Mouse (Mus musculus) stomach, postnatal 0 days (tissue): ENCODE results near the gene Samhd1.

Source experiments
- CTCF ChIP-seq: IDR thresholded peaks from 2 replicates; pipeline ENCODE4 v1.5.1; 2016; ENCODE audit warnings: antibody characterized with exemption, low read depth, mild to moderate bottlenecking, moderate library complexity
- EP300 ChIP-seq: optimal IDR thresholded peaks from 2 replicates; pipeline ENCODE3; 2016; ENCODE audit warnings: antibody characterized with exemption

- no peak for TF ChIP-seq CTCF
- TF ChIP-seq EP300: no peak
Observed at GRCm38 (mm10) chr2:157087536-157088317, 47.3 kb downstream of the Samhd1 start.
